Mouse (Mus musculus) heart, postnatal 0 days (tissue): ENCODE results near the gene Yod1.

ENCODE experiments used
- CTCF ChIP-seq: IDR thresholded peaks from 2 replicates; pipeline ENCODE4 v1.5.1; 2016; ENCODE audit warnings: antibody characterized with exemption, control low read depth, low read depth
- EP300 ChIP-seq: IDR thresholded peaks from 2 replicates; pipeline ENCODE4 v1.6.1; 2016; ENCODE audit warnings: antibody characterized with exemption, low read depth

- TF ChIP-seq EP300 (no peak), CTCF (no peak)
These were observed 16.5 kb downstream of the Yod1 start for GRCm38 (mm10) chr1:130733671-130734070.
